Mouse (Mus musculus) sigmoid colon, adult 10 weeks (tissue): ENCODE data around the gene Apon. TPM values are rescaled to one million over a fixed set of nuclear protein-coding genes. Genes with fewer than 3 reads are reported as not detected.

Source experiments
- polyA plus RNA-seq: library from polyadenylated mRNA; stranded (reverse); fragments of 350-450 nt; fragmentation: Illumina TruSeq; extraction: RNeasy Lipid Tissue Mini Kit (QIAGEN cat#74804); gene quantifications from one replicate; pipeline ENCODE4 v1.2.3, GENCODE M21; 2014; ENCODE audit warnings: low read depth, low replicate concordance

Gene Apon
- polyA plus RNA-seq = not detected

GRCm38 (mm10) chr10:128253677-128254255 is at the start of gene Apon:
Gene Apon (plus strand): TSS chr10:128254096.

GRCm38 (mm10) chr10:128211390-128212108 is 42.3 kb upstream of the Apon start, which contains the start of gene Spryd4:
Gene Spryd4 (minus strand): TSS chr10:128211807.

GRCm38 (mm10) chr10:128225538-128225937 is 28.4 kb upstream of the Apon start, which contains the start of gene Mip:
Gene Mip (plus strand): TSS chr10:128225838.

GRCm38 (mm10) chr10:128231697-128232419 is 22.0 kb upstream of the Apon start, which contains the start of gene Timeless:
Gene Timeless (plus strand): TSS chr10:128232065.

GRCm38 (mm10) chr10:128268371-128268770 is 14.5 kb downstream of the Apon start, which contains the start of gene Apof:
Gene Apof (plus strand): TSS chr10:128268671.

GRCm38 (mm10) chr10:128270287-128270841 is 16.5 kb downstream of the Apon start, which contains the start of gene Stat2:
Gene Stat2 (plus strand): TSS chr10:128270559.

GRCm38 (mm10) chr10:128298702-128299171 is 44.8 kb downstream of the Apon start, which contains the start of gene Il23a:
Gene Il23a (minus strand): TSS chr10:128298752.

GRCm38 (mm10) chr10:128303126-128304021 is 49.5 kb downstream of the Apon start, which contains the start of gene Pan2:
Gene Pan2 (plus strand): TSS chr10:128303335.

Other genes with a start within 250 kb of the Apon start
- not detected for gene Hsd17b6, start 246.5 kb upstream of the Apon start, polyA plus RNA-seq
- gene Prim1, start 238.9 kb upstream of the Apon start, polyA plus RNA-seq = 31.4 TPM
- 1,156 TPM for gene Naca, start 218.5 kb upstream of the Apon start, polyA plus RNA-seq
- gene Ptges3, start 195.1 kb upstream of the Apon start, polyA plus RNA-seq = 298 TPM
- 826 TPM for gene Atp5b, start 170.8 kb upstream of the Apon start, polyA plus RNA-seq
- gene Baz2a, start 162.5 kb upstream of the Apon start, polyA plus RNA-seq = 27.2 TPM
- gene Rbms2, start 73.8 kb upstream of the Apon start, polyA plus RNA-seq = 12.4 TPM
- not detected for gene Gls2, start 59.6 kb upstream of the Apon start, polyA plus RNA-seq
- gene Spryd4, start 42.3 kb upstream of the Apon start, polyA plus RNA-seq = 10.5 TPM
- gene Mip, start 28.3 kb upstream of the Apon start, polyA plus RNA-seq = not detected
- gene Timeless, start 22.0 kb upstream of the Apon start, polyA plus RNA-seq = 2.0 TPM
- gene Apof, start 14.6 kb downstream of the Apon start, polyA plus RNA-seq = not detected
- gene Stat2, start 16.5 kb downstream of the Apon start, polyA plus RNA-seq = 13.9 TPM
- gene Il23a, start 44.7 kb downstream of the Apon start, polyA plus RNA-seq = 0.76 TPM
- 14.1 TPM for gene Pan2, start 49.2 kb downstream of the Apon start, polyA plus RNA-seq
- gene Cnpy2, start 68.4 kb downstream of the Apon start, polyA plus RNA-seq = 43.5 TPM
- 251 TPM for gene Cs, start 83.6 kb downstream of the Apon start, polyA plus RNA-seq
- gene Coq10a, start 114.9 kb downstream of the Apon start, polyA plus RNA-seq = 14.8 TPM
- gene Ankrd52, start 123.0 kb downstream of the Apon start, polyA plus RNA-seq = 13.2 TPM
- gene Slc39a5, start 147.1 kb downstream of the Apon start, polyA plus RNA-seq = 1.5 TPM
- 19.9 TPM for gene Nabp2, start 157.4 kb downstream of the Apon start, polyA plus RNA-seq
- gene Rnf41, start 157.6 kb downstream of the Apon start, polyA plus RNA-seq = 8.2 TPM
- gene Smarcc2, start 205.2 kb downstream of the Apon start, polyA plus RNA-seq = 52.5 TPM
- gene Myl6, start 240.0 kb downstream of the Apon start, polyA plus RNA-seq = 157 TPM
- gene Myl6b, start 244.6 kb downstream of the Apon start, polyA plus RNA-seq = not detected